Mouse (Mus musculus): ENCODE measurements around the gene Dnajb2. TPM values are rescaled to one million over a fixed set of nuclear protein-coding genes. Genes with fewer than 3 reads are reported as not detected.

Gene Dnajb2
- total and polyA plus RNA-seq, 3 experiments: 6.8 to 15.2 (median 13.8) TPM

DNA sequence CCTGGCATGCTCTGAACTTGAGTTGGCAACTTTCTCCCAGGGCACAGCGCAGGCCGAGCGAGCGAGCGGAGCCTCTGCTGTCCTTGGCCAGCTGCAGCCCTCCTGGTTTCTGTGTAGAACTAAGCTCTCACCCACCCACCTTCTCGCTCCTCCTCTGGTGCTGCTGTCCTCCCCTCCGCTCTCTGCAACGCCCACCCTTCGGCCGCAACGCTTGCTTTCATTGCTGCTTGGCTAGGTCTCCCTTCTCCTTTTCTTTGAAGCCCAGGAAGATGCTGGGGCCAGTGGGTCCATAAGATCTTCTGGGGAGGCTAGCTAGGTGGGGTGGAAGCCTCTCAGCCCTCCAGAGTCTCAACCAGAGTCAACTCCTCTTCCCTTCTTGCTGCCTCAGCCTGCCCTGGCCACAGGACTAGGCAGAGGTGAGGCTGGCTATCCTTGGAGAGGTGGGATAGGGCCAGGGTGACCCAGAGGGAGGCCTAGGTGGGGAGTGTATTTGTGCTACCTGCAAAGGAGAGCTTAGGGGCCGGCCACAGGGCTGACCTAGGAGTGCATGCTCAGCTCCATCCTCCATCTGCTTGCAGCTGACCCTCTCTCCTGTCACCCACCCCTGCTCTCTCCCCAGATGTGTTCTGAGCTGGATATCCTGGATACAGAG is 8.1 kb downstream of the Dnajb2 start:
- TF ChIP-seq SMC3 (IDR thresholded peaks at IDR 0.05; ENCODE audit: low read depth, low read length): no peak
- no peak for TF ChIP-seq ELF1 (IDR thresholded peaks at IDR 0.05; ENCODE audit: low read depth, low read length)
- no peak for TF ChIP-seq HCFC1 (IDR thresholded peaks at IDR 0.05; ENCODE audit: low read depth, low read length)
- no peak for TF ChIP-seq CTCF (conservative IDR thresholded peaks at IDR 0.05 in 1 of 2, IDR thresholded peaks at IDR 0.05 in 1 of 2; ENCODE audit: low read depth in 2 of 2, low read length in 2 of 2)
- TF ChIP-seq IRF4 (IDR thresholded peaks at IDR 0.05; ENCODE audit: low read depth, low read length): no peak
- TF ChIP-seq USF2 (conservative IDR thresholded peaks at IDR 0.05; ENCODE audit: low read depth, low read length): no peak
- no peak for TF ChIP-seq CHD2 (IDR thresholded peaks at IDR 0.05; ENCODE audit: low read length)
- no peak for TF ChIP-seq ZKSCAN1 (IDR thresholded peaks at IDR 0.05; ENCODE audit: borderline replicate concordance, low read depth, low read length)
- TF ChIP-seq POLR2A (IDR thresholded peaks at IDR 0.05; ENCODE audit: low read depth, low read length): no peak
- no peak for TF ChIP-seq GABPA (IDR thresholded peaks at IDR 0.05; ENCODE audit: insufficient replicate concordance, low read depth, low read length)
- no peak for TF ChIP-seq MYC (IDR thresholded peaks at IDR 0.05; ENCODE audit: low read depth, low read length)
- TF ChIP-seq CHD1 (IDR thresholded peaks at IDR 0.05; ENCODE audit: low read depth, low read length): no peak
- no peak for TF ChIP-seq SIN3A (IDR thresholded peaks at IDR 0.05; ENCODE audit: low read length)
- no peak for TF ChIP-seq POLR2AphosphoS2 (IDR thresholded peaks at IDR 0.05; ENCODE audit: low read depth, low read length)
- no peak for TF ChIP-seq ZMIZ1 (IDR thresholded peaks at IDR 0.05; ENCODE audit: low read depth, low read length)
- peaks cover 36 to 75% of the 10 kb centered on the region in 2 experiments for H3K36me3 ChIP-seq (replicated peaks in 1 of 2; ENCODE audit: control insufficient read depth in 1 of 2, insufficient read depth in 1 of 2, low read length in 1 of 2)
- no peaks in the 10 kb centered on the region for H3K79me2 ChIP-seq (replicated peaks; ENCODE audit: control insufficient read depth, extremely low read depth, insufficient read depth, poor library complexity, severe bottlenecking)
- H3K4me3 ChIP-seq (replicated peaks in 1 of 3; ENCODE audit: low read depth in 2 of 3, low read length in 2 of 3, poor library complexity in 1 of 3): no peak overlapping the region
- H3K9ac ChIP-seq (ENCODE audit: insufficient read depth, low read depth): no peak overlapping the region
- no peak for DNase-seq (ENCODE audit: extremely low read depth)
- H3K27ac ChIP-seq (ENCODE audit: insufficient read depth, low read depth): no peak overlapping the region
- no peaks in the 10 kb centered on the region for H3K27me3 ChIP-seq (replicated peaks)
- H3K9me3 ChIP-seq (replicated peaks; ENCODE audit: low read length): no peaks in the 10 kb centered on the region
- dilution Hi-C loops (cut with MboI; ENCODE audit: extremely low pct_ligation_motif_present, extremely low pct_unique_long_range_greater_than_20kb, low sequenced_read_pairs) (no loop called here), in situ Hi-C loops (cut with MboI; ENCODE audit: low pct_ligation_motif_present, low pct_unique_long_range_greater_than_20kb, low sequenced_read_pairs) (no loop called here)
- peaks cover 0 to 8% of the 10 kb centered on the region in 2 experiments; a peak in 2 of 4 replicates for H3K4me1 ChIP-seq (ENCODE audit: control insufficient read depth in 1 of 2, insufficient read depth in 2 of 2)
- no peak overlapping the region for H3K4me2 ChIP-seq (ENCODE audit: insufficient read depth, low read depth, poor library complexity, severe bottlenecking)

DNA sequence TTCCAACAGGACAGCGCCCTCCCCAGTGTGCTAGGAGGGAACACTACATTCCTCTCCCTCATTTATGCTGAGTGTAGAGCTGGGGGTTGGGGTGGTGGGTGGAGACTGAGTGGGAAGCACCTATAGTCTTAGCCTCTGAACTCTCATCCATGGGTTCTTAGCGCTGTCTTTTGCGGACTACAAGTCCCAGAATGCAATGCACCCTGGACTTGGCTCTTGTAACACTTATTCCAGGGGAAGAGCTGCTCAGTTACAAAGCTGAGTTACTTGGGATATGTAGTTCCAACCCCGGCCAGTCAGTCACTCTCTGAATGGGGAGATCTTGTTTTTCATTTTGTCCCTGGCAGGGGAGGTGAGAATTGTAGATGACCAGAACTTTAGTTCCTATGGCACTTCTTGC is 8.6 kb downstream of the Dnajb2 start:
- DNase-seq (ENCODE audit: extremely low read depth): no peak
- peaks cover 0 to 11% of the 10 kb centered on the region in 2 experiments; a peak in 2 of 4 replicates for H3K4me1 ChIP-seq (ENCODE audit: control insufficient read depth in 1 of 2, insufficient read depth in 2 of 2)
- no peak for TF ChIP-seq USF1 (IDR thresholded peaks at IDR 0.05; ENCODE audit: low read depth, low read length)
- peak; percentile 79 for TF ChIP-seq HCFC1 (IDR thresholded peaks at IDR 0.05; ENCODE audit: low read depth, low read length)
- H3K4me3 ChIP-seq (replicated peaks in 1 of 3; ENCODE audit: low read depth in 2 of 3, low read length in 2 of 3, poor library complexity in 1 of 3): no peak overlapping the region
- no peak overlapping the region for H3K27ac ChIP-seq (ENCODE audit: insufficient read depth, low read depth)
- no peak overlapping the region for H3K9ac ChIP-seq (ENCODE audit: insufficient read depth, low read depth)
- H3K36me3 ChIP-seq (replicated peaks in 1 of 2; ENCODE audit: control insufficient read depth in 1 of 2, insufficient read depth in 1 of 2, low read length in 1 of 2): peaks cover 31 to 70% of the 10 kb centered on the region in 2 experiments
- H3K79me2 ChIP-seq (replicated peaks; ENCODE audit: control insufficient read depth, extremely low read depth, insufficient read depth, poor library complexity, severe bottlenecking): no peaks in the 10 kb centered on the region
- in situ Hi-C loops (cut with MboI; ENCODE audit: low pct_ligation_motif_present, low pct_unique_long_range_greater_than_20kb, low sequenced_read_pairs) (no loop called here), dilution Hi-C loops (cut with MboI; ENCODE audit: extremely low pct_ligation_motif_present, extremely low pct_unique_long_range_greater_than_20kb, low sequenced_read_pairs) (no loop called here)
- no peaks in the 10 kb centered on the region for H3K9me3 ChIP-seq (replicated peaks; ENCODE audit: low read length)
- H3K27me3 ChIP-seq (replicated peaks): no peaks in the 10 kb centered on the region
- H3K4me2 ChIP-seq (ENCODE audit: insufficient read depth, low read depth, poor library complexity, severe bottlenecking): no peak overlapping the region

Measured in CH12.LX (cell line).